Mouse (Mus musculus): ENCODE results near the gene C2cd5.
"Not testable (repeated sequence)": the region's sequence is repeated elsewhere in the genome, so short reads cannot be mapped to it uniquely, and the experiment has no call there.

C2cd5 gene

GRCm38 (mm10) chr6:143099681-143100382, at the start of gene C2cd5:
C2cd5 (minus strand) TSS chr6:143100141.
- peak; percentile 97 to 98 for DNase-seq (ENCODE audit: low spot score in 2 of 2)

DNA sequence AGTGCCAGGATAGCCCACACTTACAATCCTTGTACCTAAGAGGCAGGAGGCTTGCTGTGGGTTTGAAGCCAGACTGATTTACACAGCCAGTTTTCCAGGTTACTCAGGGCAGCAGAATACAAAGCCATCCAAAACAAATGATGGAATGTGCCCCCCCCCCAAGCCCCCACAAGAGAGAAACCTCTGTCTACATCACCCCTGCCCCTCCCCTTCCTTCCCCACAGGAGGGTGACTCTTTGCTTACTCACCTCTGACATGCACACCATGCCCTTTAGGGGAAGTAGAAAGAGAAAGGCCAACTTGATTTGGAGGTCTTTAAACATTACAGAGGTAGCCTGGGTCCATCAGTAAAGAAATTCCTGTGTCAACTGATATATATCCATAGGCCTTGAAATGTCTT, 48.9 kb upstream of the C2cd5 start:
- no peak for DNase-seq (ENCODE audit: low spot score in 2 of 2)

GRCm38 (mm10) chr6:143146756-143147155, 46.8 kb upstream of the C2cd5 start:
- peak; percentile 68 to 76 for DNase-seq (ENCODE audit: low spot score in 2 of 2)

- no peak for DNase-seq (ENCODE audit: low spot score in 2 of 2)
Measured at GRCm38 (mm10) chr6:143145051-143145450, 45.1 kb upstream of the C2cd5 start.

- no peak for DNase-seq (ENCODE audit: low spot score in 2 of 2)
Measured at GRCm38 (mm10) chr6:143144556-143144955, 44.6 kb upstream of the C2cd5 start.

DNA sequence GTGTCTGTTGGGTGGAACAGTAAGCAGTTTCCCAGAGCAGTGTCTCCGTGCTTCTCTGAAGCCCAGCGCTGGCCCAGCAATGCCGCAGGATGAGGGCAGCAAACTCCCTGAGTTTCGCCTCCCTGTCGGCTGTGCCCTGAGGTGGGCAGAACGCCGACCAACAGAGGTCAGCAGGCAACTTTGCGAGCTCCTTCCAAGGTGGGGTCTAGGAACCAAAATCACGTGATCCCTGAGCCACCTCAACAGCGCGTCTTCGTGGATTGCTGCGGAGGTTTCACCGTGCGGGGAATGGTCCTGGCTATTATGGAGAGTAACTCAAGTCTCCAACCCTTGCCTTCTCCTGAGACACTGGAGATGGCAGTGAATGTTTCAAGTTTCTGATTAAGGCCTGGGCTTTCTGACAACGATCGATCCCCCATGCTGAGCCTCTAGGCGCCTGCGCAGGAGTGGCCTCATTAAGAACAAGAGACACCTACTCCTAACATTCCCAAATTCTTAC, 43.9 kb upstream of the C2cd5 start:
- no peak for DNase-seq (ENCODE audit: low spot score in 2 of 2)

DNA sequence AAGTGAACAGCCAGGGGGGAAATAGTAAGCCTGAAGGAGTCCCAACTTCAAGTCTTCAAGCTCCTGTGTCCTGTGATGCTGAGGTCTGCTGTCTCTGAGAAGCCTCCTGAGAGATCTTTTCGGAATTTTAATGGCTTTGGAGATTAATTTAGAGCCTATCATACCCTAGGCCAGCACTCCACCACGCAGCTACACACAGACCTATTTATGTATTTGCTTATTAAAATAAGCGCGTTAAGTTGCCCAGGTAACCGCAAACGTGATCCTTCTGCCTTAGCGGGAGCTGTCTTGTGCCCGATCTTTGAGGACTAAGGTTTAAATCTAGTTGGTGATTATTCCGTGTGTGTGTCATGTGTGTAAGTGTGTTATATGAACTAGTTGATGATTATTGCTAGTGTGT, 43.4 kb upstream of the C2cd5 start:
- DNase-seq (ENCODE audit: low spot score in 2 of 2): no peak

GRCm38 (mm10) chr6:143142861-143143260, 42.9 kb upstream of the C2cd5 start:
- no peak for DNase-seq (ENCODE audit: low spot score in 2 of 2)

- not testable (repeated sequence) for DNase-seq (ENCODE audit: low spot score in 2 of 2)
Measured at GRCm38 (mm10) chr6:143141624-143142592, 42.0 kb upstream of the C2cd5 start.

DNA sequence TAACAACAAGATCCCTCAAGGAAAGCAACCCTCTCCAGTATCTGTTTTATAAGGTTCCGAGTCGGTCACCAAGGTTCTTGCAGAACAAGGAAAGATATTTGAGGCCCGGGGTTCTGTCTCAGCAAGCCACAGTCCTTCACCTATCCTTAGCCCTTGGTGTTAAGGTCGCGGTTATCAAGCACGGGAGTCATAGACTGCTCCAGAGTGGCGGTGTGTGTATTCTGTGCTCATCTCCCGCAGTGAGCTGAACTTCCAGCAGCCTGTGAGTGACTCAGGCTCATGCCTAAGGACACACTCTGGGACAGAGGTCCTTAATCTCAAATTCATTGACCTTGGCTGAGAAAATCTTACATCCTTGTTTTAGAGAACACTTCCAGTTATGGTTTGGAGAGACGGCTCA, 40.9 kb upstream of the C2cd5 start:
- no peak for DNase-seq (ENCODE audit: low spot score in 2 of 2)

GRCm38 (mm10) chr6:143139417-143139816, 39.5 kb upstream of the C2cd5 start:
- no peak for DNase-seq (ENCODE audit: low spot score in 2 of 2)

DNA sequence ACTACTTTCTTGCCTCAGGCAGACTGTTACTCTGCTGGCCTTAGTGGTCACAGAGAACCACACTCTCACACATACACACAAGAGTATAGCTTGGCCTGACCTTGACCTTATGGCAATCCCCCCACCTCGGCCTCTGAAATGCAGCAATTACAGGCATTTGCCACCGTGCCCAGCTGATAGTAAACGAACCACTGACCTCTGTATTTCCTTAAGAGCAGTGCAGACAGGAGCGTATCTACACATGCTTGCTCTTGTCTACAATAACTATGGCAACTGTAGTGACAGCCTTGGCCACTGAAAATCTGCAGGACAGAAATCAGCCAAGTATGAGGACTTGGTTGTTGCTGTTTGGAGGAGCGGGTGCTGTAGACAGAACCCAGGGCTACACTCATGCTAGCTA, 37.4 kb upstream of the C2cd5 start:
- DNase-seq (ENCODE audit: low spot score in 2 of 2): no peak

GRCm38 (mm10) chr6:143136688-143137087, 36.7 kb upstream of the C2cd5 start:
- no peak for DNase-seq (ENCODE audit: low spot score in 2 of 2)

DNA sequence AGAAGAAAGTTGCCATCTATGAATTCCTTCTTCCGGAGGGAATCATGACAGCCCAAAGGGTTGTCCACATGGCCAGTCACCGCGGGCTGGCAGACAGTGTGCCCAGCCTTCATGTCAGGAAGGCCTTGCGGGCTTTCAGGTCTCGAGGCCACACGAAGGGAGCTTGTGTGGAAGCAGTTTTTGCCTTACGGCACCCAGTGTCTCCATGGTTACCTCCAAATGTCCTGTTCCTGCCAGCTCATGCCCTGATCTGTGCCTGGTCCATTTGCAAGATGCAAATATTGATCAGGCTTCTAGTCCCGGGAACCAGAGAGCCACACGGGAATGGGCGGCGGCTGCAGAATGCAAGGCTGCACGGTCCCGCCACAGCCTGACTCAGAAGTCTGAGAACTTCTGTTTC, 35.2 kb upstream of the C2cd5 start:
- DNase-seq (ENCODE audit: low spot score in 2 of 2): no peak

DNA sequence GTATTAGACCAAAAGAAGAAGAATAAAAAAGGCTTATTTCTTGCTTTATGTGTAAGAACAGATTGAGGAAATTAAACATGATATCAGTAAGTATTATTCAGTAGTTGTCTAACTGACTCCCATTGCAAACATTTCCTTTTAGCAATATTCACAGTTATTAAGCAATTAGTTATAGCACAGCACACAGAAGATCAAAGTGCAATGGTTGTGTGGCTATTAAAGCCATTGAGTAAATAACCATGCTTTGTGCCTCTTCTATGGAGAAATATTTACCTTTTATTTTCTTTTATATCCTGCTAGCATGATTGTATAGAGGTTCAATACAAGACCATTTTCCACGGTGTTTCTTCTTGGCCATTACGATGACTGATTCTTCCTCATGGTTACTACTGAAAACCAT, 33.2 kb upstream of the C2cd5 start:
- no peak for DNase-seq (ENCODE audit: low spot score in 2 of 2)

- DNase-seq (ENCODE audit: low spot score in 2 of 2): no peak
Measured at GRCm38 (mm10) chr6:143131895-143132652, 32.1 kb upstream of the C2cd5 start.

- DNase-seq (ENCODE audit: low spot score in 2 of 2): no peak
Measured at GRCm38 (mm10) chr6:143130411-143130810, 30.5 kb upstream of the C2cd5 start.

GRCm38 (mm10) chr6:143129952-143130351, 30.0 kb upstream of the C2cd5 start:
- DNase-seq (ENCODE audit: low spot score in 2 of 2): no peak

GRCm38 (mm10) chr6:143129466-143129865, 29.5 kb upstream of the C2cd5 start:
- DNase-seq (ENCODE audit: low spot score in 2 of 2): no peak

- DNase-seq (ENCODE audit: low spot score in 2 of 2): no peak
Measured at GRCm38 (mm10) chr6:143125721-143126120, 25.8 kb upstream of the C2cd5 start.

- no peak for DNase-seq (ENCODE audit: low spot score in 2 of 2)
Measured at GRCm38 (mm10) chr6:143119325-143119724, 19.4 kb upstream of the C2cd5 start.

DNA sequence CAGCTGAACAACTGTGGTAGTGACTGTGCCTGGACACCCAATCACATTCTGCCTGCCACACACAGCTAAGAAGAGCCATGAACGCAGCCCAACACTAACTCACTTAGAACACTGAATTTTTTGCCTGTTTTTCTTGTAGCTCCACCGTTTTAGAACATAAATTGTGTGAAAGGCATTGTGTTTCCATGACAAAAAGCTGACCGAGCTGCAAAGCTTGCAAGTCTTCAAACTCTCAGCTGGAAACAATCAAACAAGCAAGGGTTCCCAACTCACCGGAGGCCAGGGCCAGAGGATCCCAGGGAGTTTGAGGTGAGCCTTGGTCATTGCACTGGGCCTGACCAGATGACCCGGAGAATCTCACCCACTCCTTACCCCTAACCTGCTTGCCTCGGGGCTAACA, 16.8 kb upstream of the C2cd5 start:
- DNase-seq (ENCODE audit: low spot score in 2 of 2): no peak
